Mouse (Mus musculus): ENCODE results near the gene Adamts14. TPM values are rescaled to one million over a fixed set of nuclear protein-coding genes. Genes with fewer than 3 reads are reported as not detected.

Gene Adamts14
- polyA plus RNA-seq, 2 experiments, result 0.13 to 0.21 TPM

DNA sequence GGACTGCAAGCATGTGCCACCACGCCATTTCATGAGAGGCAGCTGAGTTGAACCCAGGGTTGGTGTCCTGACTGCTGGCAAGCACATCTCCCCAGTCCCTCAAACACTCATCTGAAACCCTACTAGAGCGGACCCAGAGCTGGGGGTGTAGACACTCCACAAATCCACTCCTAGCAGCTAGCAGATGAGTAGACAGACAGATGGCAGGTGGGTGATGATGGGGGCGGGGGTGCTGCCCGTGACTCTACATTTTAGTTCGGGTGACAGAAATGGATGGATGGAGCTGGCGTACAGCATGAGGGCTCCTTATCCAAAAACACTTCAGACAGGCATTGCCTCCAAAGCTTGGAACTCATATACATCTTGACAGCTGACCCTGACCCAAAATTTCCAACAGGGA is 26.9 kb downstream of the Adamts14 start:
- 60% methylated on average over 6 of the region's 6 CpGs for WGBS (ENCODE audit: insufficient replicate concordance)
- no peaks in the 10 kb centered on the region for H3K27me3 ChIP-seq (ENCODE audit: control insufficient read depth, insufficient read depth, low read length)
- TF ChIP-seq EP300 (IDR thresholded peaks at IDR 0.05; ENCODE audit: low read depth) (no peak), CTCF (IDR thresholded peaks at IDR 0.05; ENCODE audit: low read depth) (no peak)
- no peak overlapping the region for H3K27ac ChIP-seq
- H3K9ac ChIP-seq (replicated peaks), result no peak overlapping the region
- ATAC-seq (ENCODE audit: insufficient read depth), result no peak
- H3K4me2 ChIP-seq (ENCODE audit: low read depth), result no peak overlapping the region
- no peaks in the 10 kb centered on the region for H3K4me1 ChIP-seq (replicated peaks; ENCODE audit: control insufficient read depth in 2 of 2, insufficient read depth in 2 of 2, low read length in 1 of 2)
- no peak overlapping the region for H3K4me3 ChIP-seq (ENCODE audit: insufficient read depth in 1 of 2, low read depth in 2 of 2, low read length in 2 of 2)
- no peaks in the 10 kb centered on the region for H3K9me3 ChIP-seq (ENCODE audit: control insufficient read depth, low read length)
- DNase-seq (ENCODE audit: low read depth in 3 of 3, low spot score in 3 of 3), result no peak
- H3K36me3 ChIP-seq (replicated peaks; ENCODE audit: control insufficient read depth, insufficient read depth, low read depth), result no peaks in the 10 kb centered on the region

DNA sequence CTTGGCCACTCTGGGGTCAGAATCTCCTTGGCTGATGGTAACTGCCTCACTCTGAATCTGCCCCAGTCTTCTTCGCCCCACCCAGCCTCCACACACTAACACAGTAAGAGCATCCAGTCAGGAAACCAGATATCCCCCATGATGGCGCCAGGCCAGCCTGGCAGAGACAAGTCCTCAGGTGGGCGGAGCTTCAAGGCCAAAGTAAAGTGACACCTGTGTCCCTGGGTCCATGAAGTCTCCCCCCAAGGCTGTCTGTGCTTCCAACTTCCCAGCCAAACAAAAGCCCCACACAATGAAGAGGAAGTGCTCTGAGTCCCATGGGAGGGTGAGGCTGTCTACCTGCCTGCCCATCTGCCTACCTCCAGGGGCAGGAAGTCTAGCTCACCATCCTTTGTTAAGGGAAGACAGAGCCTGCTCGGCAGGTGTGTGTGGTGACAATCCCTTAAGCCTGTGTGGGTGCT is 31.2 kb downstream of the Adamts14 start:
- DNase-seq (ENCODE audit: low read depth in 3 of 3, low spot score in 3 of 3) (no peak), ATAC-seq (ENCODE audit: insufficient read depth) (no peak)
- no peak overlapping the region for H3K27ac ChIP-seq
- no peak for TF ChIP-seq EP300 (IDR thresholded peaks at IDR 0.05; ENCODE audit: low read depth)
- no peak for TF ChIP-seq CTCF (IDR thresholded peaks at IDR 0.05; ENCODE audit: low read depth)
- no peak overlapping the region for H3K4me2 ChIP-seq (ENCODE audit: low read depth)
- no peaks in the 10 kb centered on the region for H3K9me3 ChIP-seq (ENCODE audit: control insufficient read depth, low read length)
- no peak overlapping the region for H3K4me3 ChIP-seq (ENCODE audit: insufficient read depth in 1 of 2, low read depth in 2 of 2, low read length in 2 of 2)
- H3K36me3 ChIP-seq (replicated peaks; ENCODE audit: control insufficient read depth, insufficient read depth, low read depth), result no peaks in the 10 kb centered on the region
- no peak overlapping the region for H3K9ac ChIP-seq (replicated peaks)
- H3K4me1 ChIP-seq (replicated peaks; ENCODE audit: control insufficient read depth in 2 of 2, insufficient read depth in 2 of 2, low read length in 1 of 2), result no peaks in the 10 kb centered on the region
- no peaks in the 10 kb centered on the region for H3K27me3 ChIP-seq (ENCODE audit: control insufficient read depth, insufficient read depth, low read length)
- 33% methylated on average over 4 of the region's 4 CpGs for WGBS (ENCODE audit: insufficient replicate concordance)

DNA sequence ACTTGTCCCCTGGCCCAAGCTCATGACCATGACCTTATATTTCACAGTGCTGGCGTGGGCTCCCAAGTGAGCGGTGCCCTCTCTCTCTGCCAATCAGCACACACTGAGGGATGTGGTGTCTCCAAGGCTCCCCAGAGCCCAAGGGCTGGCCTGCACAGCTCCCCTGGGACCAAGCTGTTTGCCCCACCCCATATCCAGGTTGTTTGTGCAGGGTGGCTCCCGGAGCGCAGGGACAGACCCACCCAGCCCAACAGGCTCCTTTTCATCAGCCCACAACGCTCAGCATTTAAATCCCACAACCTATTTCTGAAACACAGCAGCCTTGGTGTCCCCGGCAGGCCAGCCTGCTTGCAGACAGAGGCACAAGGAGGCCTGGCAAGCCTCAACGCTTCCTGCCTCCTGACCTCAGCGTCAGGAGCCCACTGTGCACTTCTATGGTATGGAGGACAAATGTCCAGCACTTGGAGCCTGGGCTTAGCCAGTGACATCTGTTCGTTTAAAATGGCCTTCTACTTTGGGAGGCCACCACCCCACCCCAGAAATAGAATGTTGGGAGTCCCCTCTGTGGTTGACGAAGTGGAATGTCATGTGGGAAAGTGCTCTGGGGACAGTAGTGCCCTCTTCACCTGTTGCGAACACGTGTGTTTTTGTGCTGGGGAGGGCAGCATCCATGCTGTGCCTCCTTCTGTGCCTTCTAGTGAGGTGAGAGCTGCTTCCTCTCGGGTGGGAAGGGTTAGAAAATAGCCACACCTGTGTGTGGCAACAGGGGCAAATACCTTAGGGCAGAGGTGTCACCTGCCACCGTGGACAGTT is 32.9 kb downstream of the Adamts14 start:
- DNase-seq (ENCODE audit: low read depth in 3 of 3, low spot score in 3 of 3) (no peak), ATAC-seq (ENCODE audit: insufficient read depth) (no peak)
- no peaks in the 10 kb centered on the region for H3K4me1 ChIP-seq (replicated peaks; ENCODE audit: control insufficient read depth in 2 of 2, insufficient read depth in 2 of 2, low read length in 1 of 2)
- H3K36me3 ChIP-seq (replicated peaks; ENCODE audit: control insufficient read depth, insufficient read depth, low read depth), result no peaks in the 10 kb centered on the region
- no peak for TF ChIP-seq CTCF (IDR thresholded peaks at IDR 0.05; ENCODE audit: low read depth)
- no peak for TF ChIP-seq EP300 (IDR thresholded peaks at IDR 0.05; ENCODE audit: low read depth)
- H3K4me2 ChIP-seq (ENCODE audit: low read depth), result no peak overlapping the region
- H3K9me3 ChIP-seq (ENCODE audit: control insufficient read depth, low read length), result no peaks in the 10 kb centered on the region
- WGBS (ENCODE audit: insufficient replicate concordance), result 49% methylated on average over 14 of the region's 14 CpGs
- no peak overlapping the region for H3K4me3 ChIP-seq (ENCODE audit: insufficient read depth in 1 of 2, low read depth in 2 of 2, low read length in 2 of 2)
- no peak overlapping the region for H3K9ac ChIP-seq (replicated peaks)
- no peak overlapping the region for H3K27ac ChIP-seq
- H3K27me3 ChIP-seq (ENCODE audit: control insufficient read depth, insufficient read depth, low read length), result no peaks in the 10 kb centered on the region

DNA sequence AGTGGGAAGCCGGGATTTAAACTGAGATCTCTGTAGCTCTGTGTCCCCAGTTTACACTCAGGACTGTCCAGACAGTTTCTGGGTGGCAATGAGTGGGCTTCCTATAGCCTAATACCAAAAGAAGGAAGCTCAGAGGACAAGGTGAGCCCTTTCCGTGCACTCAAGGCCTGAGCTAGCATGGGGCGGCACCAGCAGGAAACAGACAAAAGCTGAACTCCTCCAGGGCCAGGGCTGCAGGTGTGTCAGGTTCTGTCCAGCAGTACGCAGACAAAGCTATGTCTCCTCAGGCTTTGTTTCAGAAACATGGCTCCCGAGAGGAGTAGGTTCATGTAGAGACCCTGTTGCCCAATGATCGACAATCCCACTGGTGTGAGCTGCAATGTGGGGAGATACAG is 35.9 kb downstream of the Adamts14 start:
- DNase-seq (ENCODE audit: low read depth in 3 of 3, low spot score in 3 of 3) (no peak), ATAC-seq (ENCODE audit: insufficient read depth) (no peak)
- no peaks in the 10 kb centered on the region for H3K36me3 ChIP-seq (replicated peaks; ENCODE audit: control insufficient read depth, insufficient read depth, low read depth)
- no peak overlapping the region for H3K4me2 ChIP-seq (ENCODE audit: low read depth)
- H3K4me3 ChIP-seq (ENCODE audit: insufficient read depth in 1 of 2, low read depth in 2 of 2, low read length in 2 of 2), result no peak overlapping the region
- H3K27ac ChIP-seq, result no peak overlapping the region
- 51% methylated on average over 6 of the region's 6 CpGs for WGBS (ENCODE audit: insufficient replicate concordance)
- no peak overlapping the region for H3K9ac ChIP-seq (replicated peaks)
- H3K27me3 ChIP-seq (ENCODE audit: control insufficient read depth, insufficient read depth, low read length), result no peaks in the 10 kb centered on the region
- no peaks in the 10 kb centered on the region for H3K4me1 ChIP-seq (replicated peaks; ENCODE audit: control insufficient read depth in 2 of 2, insufficient read depth in 2 of 2, low read length in 1 of 2)
- TF ChIP-seq CTCF (IDR thresholded peaks at IDR 0.05; ENCODE audit: low read depth), result no peak
- TF ChIP-seq EP300 (IDR thresholded peaks at IDR 0.05; ENCODE audit: low read depth), result no peak
- no peaks in the 10 kb centered on the region for H3K9me3 ChIP-seq (ENCODE audit: control insufficient read depth, low read length)

DNA sequence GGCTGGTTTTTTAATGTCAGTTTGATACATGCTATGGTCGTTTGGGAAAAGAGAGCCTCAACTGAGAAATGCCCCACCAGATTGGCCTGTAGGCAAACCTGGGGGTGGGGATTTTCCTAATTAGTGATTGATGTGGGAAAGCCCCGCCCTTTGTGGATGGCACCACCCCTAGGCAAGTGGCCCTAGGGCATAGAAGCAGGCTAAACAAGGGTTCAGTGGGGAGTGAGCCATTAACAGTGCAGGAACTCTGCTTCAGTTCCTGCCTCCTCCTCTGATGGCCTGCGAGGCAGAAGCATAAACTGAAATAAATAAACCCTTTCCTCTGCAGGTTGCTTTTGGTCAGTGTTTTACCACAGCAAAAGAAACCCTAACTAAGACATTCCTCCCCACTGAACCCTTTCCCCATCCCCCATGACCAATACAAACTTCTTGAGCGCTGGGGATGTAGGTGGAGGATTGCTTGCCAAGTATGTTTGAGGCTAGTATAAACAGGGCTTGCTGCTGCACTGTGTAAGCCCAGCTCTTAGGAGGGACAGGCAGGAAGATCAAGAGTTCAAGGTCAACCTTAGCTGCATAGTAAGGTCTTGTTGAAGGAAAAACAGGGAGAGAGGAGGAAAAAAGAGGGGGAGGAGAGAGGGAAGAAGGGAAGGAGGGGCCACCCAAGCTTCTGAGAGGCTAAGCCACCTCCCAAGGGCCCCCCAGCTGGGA is 36.4 kb downstream of the Adamts14 start:
- DNase-seq (ENCODE audit: low read depth in 3 of 3, low spot score in 3 of 3) (no peak), ATAC-seq (ENCODE audit: insufficient read depth) (no peak)
- Histone ChIP-seq H3K4me3 (ENCODE audit: insufficient read depth in 1 of 2, low read depth in 2 of 2, low read length in 2 of 2) (no peak overlapping the region), H3K27ac (no peak overlapping the region), H3K4me1 (replicated peaks; ENCODE audit: control insufficient read depth in 2 of 2, insufficient read depth in 2 of 2, low read length in 1 of 2) (no peaks in the 10 kb centered on the region), H3K9me3 (ENCODE audit: control insufficient read depth, low read length) (no peaks in the 10 kb centered on the region), H3K27me3 (ENCODE audit: control insufficient read depth, insufficient read depth, low read length) (no peaks in the 10 kb centered on the region), H3K36me3 (replicated peaks; ENCODE audit: control insufficient read depth, insufficient read depth, low read depth) (no peaks in the 10 kb centered on the region), H3K9ac (replicated peaks) (no peak overlapping the region), H3K4me2 (ENCODE audit: low read depth) (no peak overlapping the region)
- TF ChIP-seq EP300 (IDR thresholded peaks at IDR 0.05; ENCODE audit: low read depth) (no peak), CTCF (IDR thresholded peaks at IDR 0.05; ENCODE audit: low read depth) (no peak)
- WGBS (ENCODE audit: insufficient replicate concordance), result 29% methylated on average over 4 of the region's 4 CpGs

Data from liver, embryonic 14.5 days (tissue).